Mouse (Mus musculus): ENCODE results near the gene Csrp1. TPM values are rescaled to one million over a fixed set of nuclear protein-coding genes. Genes with fewer than 3 reads are reported as not detected.

The Csrp1 gene
- total and polyA plus RNA-seq, 2 experiments from 2014 or later, result 145 to 840 TPM

- ATAC-seq (ENCODE audit: insufficient read depth, low read depth), result no peak
- Histone ChIP-seq H3K9me3 (replicated peaks; ENCODE audit: control insufficient read depth, low read length) (no peaks in the 10 kb centered on the region), H3K27me3 (ENCODE audit: control insufficient read depth, insufficient read depth, low read length) (no peaks in the 10 kb centered on the region), H3K9ac (replicated peaks; ENCODE audit: low read depth, low read length) (peak overlapping the region; percentile 78), H3K4me2 (ENCODE audit: low read depth, low read length) (peak overlapping the region; percentile 69), H3K4me1 (ENCODE audit: control insufficient read depth, insufficient read depth) (peaks cover 67% of the 10 kb centered on the region), H3K36me3 (replicated peaks; ENCODE audit: control insufficient read depth, insufficient read depth, low read length) (no peaks in the 10 kb centered on the region; the same call in 1 of the 2 replicates), H3K27ac (ENCODE audit: low read depth) (peak overlapping the region; percentile 92), H3K4me3 (ENCODE audit: low read depth, low read length) (peak overlapping the region; percentile 65)
- WGBS, result 5% methylated on average over 3 of the region's 3 CpGs
- no peak for TF ChIP-seq EP300 (IDR thresholded peaks at IDR 0.05; ENCODE audit: low read depth)
- TF ChIP-seq CTCF (IDR thresholded peaks at IDR 0.05; ENCODE audit: low read depth), result no peak
- no peak for DNase-seq (ENCODE audit: low spot score)
Measured at GRCm38 (mm10) chr1:135730296-135730695, 10.4 kb downstream of the Csrp1 start.

- Histone ChIP-seq H3K27ac (ENCODE audit: low read depth) (peak overlapping the region; percentile 92), H3K9me3 (replicated peaks; ENCODE audit: control insufficient read depth, low read length) (no peaks in the 10 kb centered on the region), H3K4me1 (ENCODE audit: control insufficient read depth, insufficient read depth) (peaks cover 69% of the 10 kb centered on the region), H3K36me3 (replicated peaks; ENCODE audit: control insufficient read depth, insufficient read depth, low read length) (no peaks in the 10 kb centered on the region; the same call in none of the 2 replicates), H3K27me3 (ENCODE audit: control insufficient read depth, insufficient read depth, low read length) (no peaks in the 10 kb centered on the region), H3K9ac (replicated peaks; ENCODE audit: low read depth, low read length) (peak overlapping the region; percentile 33; the same call in 1 of the 2 replicates), H3K4me3 (ENCODE audit: low read depth, low read length) (peak overlapping the region; percentile 65), H3K4me2 (ENCODE audit: low read depth, low read length) (peak overlapping the region; percentile 69)
- ATAC-seq (ENCODE audit: insufficient read depth, low read depth), result no peak
- TF ChIP-seq CTCF (IDR thresholded peaks at IDR 0.05; ENCODE audit: low read depth), result no peak
- no peak for TF ChIP-seq EP300 (IDR thresholded peaks at IDR 0.05; ENCODE audit: low read depth)
- DNase-seq (ENCODE audit: low spot score), result no peak
- 17% methylated on average over 7 of the region's 7 CpGs for WGBS
Measured at GRCm38 (mm10) chr1:135731393-135731792, 11.5 kb downstream of the Csrp1 start.

- H3K4me1 ChIP-seq (ENCODE audit: control insufficient read depth, insufficient read depth), result peaks cover 66% of the 10 kb centered on the region
- peak overlapping the region; percentile 33; the same call in 1 of the 2 replicates for H3K9ac ChIP-seq (replicated peaks; ENCODE audit: low read depth, low read length)
- TF ChIP-seq CTCF (IDR thresholded peaks at IDR 0.05; ENCODE audit: low read depth) (no peak), EP300 (IDR thresholded peaks at IDR 0.05; ENCODE audit: low read depth) (peak; percentile 79; the same call in 1 of the 2 replicates)
- peak overlapping the region; percentile 92 for H3K27ac ChIP-seq (ENCODE audit: low read depth)
- peak overlapping the region; percentile 65 for H3K4me3 ChIP-seq (ENCODE audit: low read depth, low read length)
- no peaks in the 10 kb centered on the region for H3K9me3 ChIP-seq (replicated peaks; ENCODE audit: control insufficient read depth, low read length)
- WGBS, result 17% methylated on average over 11 of the region's 11 CpGs
- H3K4me2 ChIP-seq (ENCODE audit: low read depth, low read length), result peak overlapping the region; percentile 69
- H3K36me3 ChIP-seq (replicated peaks; ENCODE audit: control insufficient read depth, insufficient read depth, low read length), result no peaks in the 10 kb centered on the region; the same call in none of the 2 replicates
- peak; percentile 90 for DNase-seq (ENCODE audit: low spot score)
- peak; percentile 59 for ATAC-seq (ENCODE audit: insufficient read depth, low read depth)
- H3K27me3 ChIP-seq (ENCODE audit: control insufficient read depth, insufficient read depth, low read length), result no peaks in the 10 kb centered on the region
Measured at GRCm38 (mm10) chr1:135731897-135732684, 12.2 kb downstream of the Csrp1 start.

- peak overlapping the region; percentile 18; the same call in 1 of the 2 replicates for H3K9ac ChIP-seq (replicated peaks; ENCODE audit: low read depth, low read length)
- peak; percentile 10 for ATAC-seq (ENCODE audit: insufficient read depth, low read depth)
Measured at GRCm38 (mm10) chr1:135734225-135734937, 14.5 kb downstream of the Csrp1 start.

GRCm38 (mm10) chr1:135735460-135735859, 15.6 kb downstream of the Csrp1 start:
- peak overlapping the region; percentile 18; the same call in 1 of the 2 replicates for H3K9ac ChIP-seq (replicated peaks; ENCODE audit: low read depth, low read length)
- WGBS, result 39% methylated on average over 6 of the region's 6 CpGs
- H3K9me3 ChIP-seq (replicated peaks; ENCODE audit: control insufficient read depth, low read length), result no peaks in the 10 kb centered on the region
- ATAC-seq (ENCODE audit: insufficient read depth, low read depth) (no peak), DNase-seq (ENCODE audit: low spot score) (no peak)
- H3K36me3 ChIP-seq (replicated peaks; ENCODE audit: control insufficient read depth, insufficient read depth, low read length), result peaks cover 14% of the 10 kb centered on the region
- H3K4me3 ChIP-seq (ENCODE audit: low read depth, low read length), result no peak overlapping the region
- peaks cover 80% of the 10 kb centered on the region for H3K4me1 ChIP-seq (ENCODE audit: control insufficient read depth, insufficient read depth)
- 0 out of 2 replicates have a peak overlapping the region, but pooled peaks have one; percentile 11 for H3K4me2 ChIP-seq (ENCODE audit: low read depth, low read length)
- H3K27me3 ChIP-seq (ENCODE audit: control insufficient read depth, insufficient read depth, low read length), result no peaks in the 10 kb centered on the region
- H3K27ac ChIP-seq (ENCODE audit: low read depth), result peak overlapping the region; percentile 78
- TF ChIP-seq CTCF (IDR thresholded peaks at IDR 0.05; ENCODE audit: low read depth) (no peak), EP300 (IDR thresholded peaks at IDR 0.05; ENCODE audit: low read depth) (no peak)

More at GRCm38 (mm10) chr1:135734225-135734937, 14.5 kb downstream of the Csrp1 start:
- no peak for TF ChIP-seq CTCF (IDR thresholded peaks at IDR 0.05; ENCODE audit: low read depth)
- no peak for TF ChIP-seq EP300 (IDR thresholded peaks at IDR 0.05; ENCODE audit: low read depth)
- H3K27ac ChIP-seq (ENCODE audit: low read depth), result peak overlapping the region; percentile 78
- no peaks in the 10 kb centered on the region for H3K9me3 ChIP-seq (replicated peaks; ENCODE audit: control insufficient read depth, low read length)
- peaks cover 8% of the 10 kb centered on the region for H3K36me3 ChIP-seq (replicated peaks; ENCODE audit: control insufficient read depth, insufficient read depth, low read length)
- H3K4me2 ChIP-seq (ENCODE audit: low read depth, low read length), result peak overlapping the region; percentile 28
- no peak overlapping the region for H3K4me3 ChIP-seq (ENCODE audit: low read depth, low read length)
- DNase-seq (ENCODE audit: low spot score), result no peak
- WGBS, result 16% methylated on average over 5 of the region's 7 CpGs
- H3K27me3 ChIP-seq (ENCODE audit: control insufficient read depth, insufficient read depth, low read length), result no peaks in the 10 kb centered on the region
- peaks cover 76% of the 10 kb centered on the region for H3K4me1 ChIP-seq (ENCODE audit: control insufficient read depth, insufficient read depth)
